Mouse (Mus musculus) monocyte, adult 5-6 weeks (primary cell): ENCODE measurements around the gene Ube2n. TPM values are rescaled to one million over a fixed set of nuclear protein-coding genes. Genes with fewer than 3 reads are reported as not detected.
A peak's percentile ranks its signal among the peaks of the same experiment; 100 is the strongest.

Experiments
- ATAC-seq: fragments of 153-309, 156-312 bp; replicated peaks from 2 replicates; pipeline ENCODE4 v1.8.0; 2017; ENCODE audit warnings: mild to moderate bottlenecking; ENCODE audit not compliant: low TSS enrichment, insufficient number of reproducible peaks, severe bottlenecking, poor library complexity, low FRiP score
- total RNA-seq: library from RNA; stranded (forward); fragments of 200-1000, 200-491, 200-594 nt; gene quantifications from 3 replicates; pipeline ENCODE4 v1.2.3, GENCODE M21; 2017

Gene Ube2n
- total RNA-seq, 1 experiment from 2014 or later: 101 TPM

DNA sequence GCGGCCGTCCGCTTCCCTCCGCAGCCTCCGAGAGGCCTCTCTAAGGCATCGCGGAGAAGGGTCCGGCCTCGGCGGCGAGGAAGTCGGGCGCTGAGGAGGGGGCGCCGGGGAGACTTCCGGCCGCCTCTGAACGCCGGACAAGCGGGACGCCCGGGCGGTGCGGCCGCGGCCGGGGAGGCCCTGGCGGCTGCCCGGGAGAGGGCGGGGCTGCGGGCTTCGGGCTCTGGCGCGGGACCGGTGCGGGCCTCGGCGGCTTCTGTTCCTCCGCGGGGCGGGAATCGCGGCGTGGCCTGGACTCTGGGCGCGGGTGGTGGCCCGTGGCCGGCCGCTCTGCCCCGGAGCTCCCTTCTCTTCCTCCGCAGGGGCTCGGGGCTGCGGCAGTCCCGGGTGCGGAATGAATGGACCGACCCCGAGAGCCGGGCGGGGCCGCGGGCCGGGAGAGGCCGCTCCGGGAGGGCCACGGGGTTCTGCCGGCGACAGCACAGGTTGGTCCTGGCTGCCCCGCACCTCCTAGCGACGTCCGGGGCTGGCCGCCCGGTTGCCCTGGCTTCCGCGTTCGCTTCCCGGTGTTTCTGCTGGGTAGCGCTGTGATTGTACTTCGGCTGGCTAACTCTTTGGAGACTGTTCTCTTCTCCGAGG lies 467 bp downstream of the Ube2n start:
- 0 out of 2 replicates have a peak, but pooled peaks have one; percentile 6 for ATAC-seq

GRCm38 (mm10) chr10:95517656-95518055 lies 2.7 kb downstream of the Ube2n start:
- ATAC-seq: no peak

GRCm38 (mm10) chr10:95525037-95525675 lies 10.2 kb downstream of the Ube2n start:
- ATAC-seq: no peak

- ATAC-seq: no peak
Measured at GRCm38 (mm10) chr10:95525871-95526270, 10.9 kb downstream of the Ube2n start.

DNA sequence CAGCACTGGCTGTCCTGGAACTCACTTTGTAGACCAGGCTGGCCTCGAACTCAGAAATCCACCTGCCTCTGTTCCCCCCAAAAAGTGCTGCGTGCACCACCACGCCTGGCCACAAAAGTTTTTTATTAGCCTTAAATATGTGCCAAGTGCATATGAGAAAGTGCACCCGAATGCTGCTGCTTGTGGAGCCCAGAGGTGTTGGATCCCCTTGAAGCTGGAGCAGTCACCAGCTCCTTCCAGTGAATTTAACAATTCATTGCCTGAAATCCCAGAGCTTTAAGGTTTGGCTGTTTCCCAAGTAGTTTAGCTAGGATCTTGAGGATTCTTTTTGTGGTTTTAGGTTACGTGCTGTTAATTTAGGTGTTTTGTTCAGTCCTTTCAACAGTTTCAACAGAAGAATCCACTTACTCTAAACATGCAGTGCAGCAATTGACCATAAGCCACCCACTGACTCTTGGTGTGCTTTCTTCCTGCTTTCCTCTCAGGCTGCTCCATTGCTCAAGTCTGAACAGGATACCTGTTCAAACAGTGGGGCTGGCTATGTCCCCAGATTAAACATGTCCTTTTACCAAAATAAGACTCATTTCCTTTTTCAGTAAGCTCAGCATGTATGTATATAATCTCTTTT lies 11.7 kb downstream of the Ube2n start:
- ATAC-seq: no peak

- ATAC-seq: peak; percentile 58
Measured at GRCm38 (mm10) chr10:95530551-95531121, 15.7 kb downstream of the Ube2n start.

DNA sequence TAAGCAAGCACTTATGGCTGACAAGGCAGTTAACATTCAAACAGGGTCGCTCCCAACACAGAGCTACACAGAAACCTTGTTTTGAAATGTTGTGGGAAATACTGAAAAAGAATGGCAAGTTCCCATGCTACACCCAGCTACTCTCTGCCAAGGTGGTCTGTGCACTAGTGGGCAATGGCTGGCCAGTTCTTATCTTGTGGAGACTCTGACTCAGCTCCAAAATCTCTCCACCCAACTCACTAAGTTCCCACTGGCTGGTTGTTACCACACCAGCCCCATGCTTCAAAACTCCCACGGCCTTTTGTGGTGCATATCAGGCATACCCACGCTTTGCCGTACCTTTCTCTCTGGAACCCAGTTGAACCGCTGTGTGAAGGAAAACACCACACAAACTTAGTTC lies 18.0 kb downstream of the Ube2n start:
- ATAC-seq: no peak

GRCm38 (mm10) chr10:95533382-95533781 lies 18.4 kb downstream of the Ube2n start:
- no peak for ATAC-seq

DNA sequence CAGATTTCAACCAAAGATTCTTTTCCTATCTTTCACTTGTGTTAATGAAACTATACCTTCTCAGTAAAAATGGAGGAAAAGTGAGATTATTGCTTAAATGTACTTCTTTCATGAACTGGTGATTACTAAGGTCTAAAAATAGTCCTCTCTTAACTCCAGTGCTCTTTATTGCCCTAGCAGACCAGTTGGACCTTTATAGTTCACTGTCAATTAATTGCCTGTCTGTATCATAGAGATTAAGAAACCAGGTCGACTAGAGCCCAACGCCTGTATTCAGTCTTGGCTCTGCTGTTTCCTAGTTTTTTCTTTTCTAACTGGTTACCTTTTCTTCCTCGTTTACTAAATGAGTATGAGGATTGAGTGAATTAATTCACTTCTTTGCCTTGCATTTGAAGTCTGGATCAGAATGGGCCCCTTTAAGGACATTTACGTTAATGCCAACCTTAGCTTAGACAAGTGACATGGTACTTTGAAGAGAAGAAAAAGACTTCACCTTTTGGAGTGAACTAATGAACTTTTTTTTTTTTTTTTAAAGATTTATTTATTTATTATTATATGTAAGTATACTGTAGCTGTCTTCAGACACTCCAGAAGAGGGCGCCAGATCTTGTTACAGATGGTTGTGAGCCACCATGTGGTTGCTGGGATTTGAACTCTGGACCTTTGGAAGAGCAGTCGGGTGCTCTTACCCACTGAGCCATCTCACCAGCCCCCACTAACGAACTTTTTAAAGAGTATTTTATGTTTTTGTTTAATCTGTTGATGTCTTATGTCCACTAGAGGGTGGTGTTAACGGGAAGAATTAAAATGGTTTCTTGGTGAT lies 20.7 kb downstream of the Ube2n start:
- ATAC-seq: no peak

DNA sequence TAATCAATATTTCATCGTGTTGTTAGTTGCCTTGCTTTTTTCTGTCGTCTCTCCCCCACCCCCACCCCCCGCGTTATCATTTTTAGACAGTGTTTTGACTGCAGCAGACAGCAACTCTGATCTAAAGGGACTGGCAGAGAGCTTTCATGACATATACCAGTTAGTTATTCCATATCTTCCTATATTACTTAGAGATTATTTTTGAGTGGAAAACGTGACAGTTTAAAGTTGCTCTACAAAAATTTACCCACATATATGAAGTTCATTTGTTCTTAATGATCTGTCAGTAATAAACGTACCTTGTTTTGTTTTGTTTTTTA lies 21.2 kb downstream of the Ube2n start:
- no peak for ATAC-seq

GRCm38 (mm10) chr10:95539260-95539659 lies 24.3 kb downstream of the Ube2n start:
- no peak for ATAC-seq

- no peak for ATAC-seq
Measured at GRCm38 (mm10) chr10:95539841-95540240, 24.9 kb downstream of the Ube2n start.

- ATAC-seq: no peak
Measured at GRCm38 (mm10) chr10:95542916-95543315, 28.0 kb downstream of the Ube2n start.

DNA sequence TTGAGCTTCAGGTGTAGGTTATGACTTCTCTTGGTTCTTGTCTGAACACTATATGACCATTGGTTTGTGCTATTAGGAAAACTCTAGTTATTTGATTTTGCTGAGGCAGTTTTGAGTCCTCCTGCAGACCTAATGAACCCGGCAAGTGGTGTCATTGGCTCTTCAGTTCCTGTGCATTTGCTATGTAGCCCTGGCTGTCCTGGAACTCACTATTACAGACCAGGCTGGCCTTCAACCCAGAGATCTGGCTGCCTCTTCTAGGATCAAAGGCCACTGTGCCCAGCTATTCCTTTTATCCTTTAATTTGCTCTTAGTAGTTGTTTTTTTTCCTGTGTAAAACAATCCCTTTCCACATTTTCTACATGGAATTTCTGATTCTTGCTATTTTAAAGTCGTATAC lies 28.4 kb downstream of the Ube2n start:
- ATAC-seq: no peak

DNA sequence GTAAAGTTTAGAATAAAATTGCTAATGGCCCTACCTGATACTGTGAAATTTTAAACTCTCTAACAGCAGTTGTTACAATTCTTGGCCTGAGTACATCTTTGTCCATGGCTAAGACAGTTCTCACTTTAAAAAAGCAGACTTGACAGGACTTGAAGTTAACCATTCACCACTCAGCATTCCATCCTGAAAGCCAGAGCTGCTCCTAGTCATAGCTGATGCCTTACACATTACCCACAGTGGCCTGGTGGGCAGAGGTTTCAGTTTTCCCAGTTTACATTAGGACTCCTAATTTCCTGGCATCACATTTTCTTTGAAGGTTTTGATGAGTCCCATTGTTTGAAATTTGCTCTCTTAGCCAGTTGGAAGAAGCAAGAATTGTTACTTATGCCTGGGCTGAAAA lies 29.1 kb downstream of the Ube2n start:
- no peak for ATAC-seq

DNA sequence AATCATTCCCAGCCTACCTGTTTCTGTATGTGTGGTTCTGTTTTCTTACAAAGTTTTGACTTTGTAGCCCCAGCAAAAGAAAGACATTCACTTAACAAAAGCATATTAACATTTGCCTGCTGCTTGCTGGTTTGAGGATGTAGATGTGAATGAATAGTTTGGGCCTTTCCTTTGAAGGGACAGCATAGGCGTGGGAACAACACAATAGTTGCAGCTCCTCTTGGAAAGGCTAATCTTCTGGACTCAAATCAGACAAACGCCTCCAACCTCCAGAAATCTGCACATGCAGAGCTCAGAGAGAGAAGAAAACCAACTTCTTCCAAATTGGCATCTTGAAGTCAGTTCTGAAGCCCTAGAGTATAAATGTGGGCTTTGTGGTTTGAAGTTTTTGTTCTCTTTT lies 29.7 kb downstream of the Ube2n start:
- ATAC-seq: no peak

DNA sequence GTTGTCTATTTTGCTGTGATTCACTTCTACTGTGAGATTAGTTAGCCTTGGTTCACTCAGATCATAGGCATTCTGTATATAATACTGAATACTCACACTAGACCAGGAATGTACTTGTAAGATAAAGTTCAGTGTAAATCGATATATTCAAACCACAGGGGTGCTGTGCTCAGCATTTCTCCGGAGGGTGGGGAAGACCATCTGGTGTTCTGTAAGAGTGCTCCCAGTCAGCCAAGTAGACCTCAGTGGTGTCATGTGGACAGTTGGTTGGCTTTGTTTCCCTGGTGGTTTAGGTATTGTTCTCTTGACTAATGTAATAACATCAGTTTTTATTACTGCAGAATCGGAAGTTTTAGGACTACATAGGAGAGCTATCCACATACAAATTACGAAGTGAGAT lies 30.1 kb downstream of the Ube2n start:
- no peak for ATAC-seq

DNA sequence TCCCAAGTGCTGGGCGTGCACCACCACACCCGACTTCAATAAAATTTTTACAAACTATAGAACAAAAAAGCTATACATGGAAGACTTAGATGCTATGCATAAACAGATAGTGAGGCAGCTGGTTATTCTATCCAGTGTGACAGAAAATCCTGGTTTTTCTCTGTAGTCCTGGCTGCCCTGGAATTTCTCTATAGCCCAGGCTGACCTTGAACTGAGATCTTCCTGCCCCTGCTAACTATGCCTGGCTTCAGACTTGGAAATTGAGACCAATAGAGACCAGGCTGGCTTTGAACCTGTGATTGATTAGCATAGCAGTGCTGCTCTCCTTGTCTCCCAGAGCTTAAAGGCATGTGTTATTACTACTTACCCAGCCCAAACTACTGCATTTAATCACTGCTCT lies 31.2 kb downstream of the Ube2n start:
- no peak for ATAC-seq

DNA sequence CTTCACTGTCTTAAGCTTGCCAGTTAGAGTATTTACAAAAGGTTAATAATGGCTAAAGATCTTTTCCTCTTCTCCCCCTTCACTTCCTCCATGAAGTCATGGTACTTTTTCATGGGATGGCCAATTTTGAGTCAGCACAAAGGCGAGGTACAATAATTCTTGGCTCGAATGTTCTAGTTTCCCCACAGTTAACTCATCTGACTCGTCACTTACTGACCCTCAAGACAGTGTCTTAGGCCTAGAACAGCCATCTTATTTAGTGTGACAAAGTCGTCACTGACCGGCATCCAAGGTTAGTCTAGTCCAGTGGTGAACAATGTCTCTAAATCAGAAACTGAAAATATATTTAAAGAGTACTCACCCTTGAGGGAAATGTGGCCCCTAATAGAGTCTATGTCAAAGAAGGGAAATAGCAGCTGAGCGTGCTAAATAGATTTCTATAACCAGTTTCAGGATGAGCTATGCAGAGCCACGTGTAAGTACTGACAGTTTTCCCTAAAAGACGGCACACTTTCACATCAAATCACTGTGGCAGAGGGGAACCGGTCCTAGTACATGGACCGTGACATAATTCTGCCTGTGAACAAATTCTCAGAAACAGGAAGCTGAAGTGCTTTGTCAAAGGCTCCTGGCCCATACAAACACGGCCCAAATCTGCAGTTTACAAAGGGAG lies 33.3 kb downstream of the Ube2n start:
- no peak for ATAC-seq
